Mouse (Mus musculus) left cerebral cortex, postnatal 25 days (tissue): ENCODE results near the gene Tex35. TPM values are rescaled to one million over a fixed set of nuclear protein-coding genes. Genes with fewer than 3 reads are reported as not detected.

Source experiments
- DNase-seq, 2 experiments: peaks; one replicate each; pipeline ENCODE4 v3.0.0; 2022; ENCODE audit warnings: low spot score in 2 of 2, mixed read lengths in 1 of 2
- intact Hi-C: fragments of 180-260 bp; cut with DNase I; formaldehyde crosslinking; loops from one replicate; pipeline ENCODE4 v1.15.1; 2025
- total RNA-seq, 2 experiments: library from RNA; stranded (reverse); gene quantifications; 2 replicates each; pipeline ENCODE4 v1.2.3; 2021

Gene Tex35
- total RNA-seq, 2 experiments from 2014 or later = not detected

GRCm38 (mm10) chr1:157061800-157062444 is 46.6 kb downstream of the Tex35 start:
- DNase-seq = no peak
- intact Hi-C loops = no loop called here

GRCm38 (mm10) chr1:157061170-157061569 is 47.3 kb downstream of the Tex35 start:
- DNase-seq = no peak
- intact Hi-C loops = no loop called here

- intact Hi-C loops = no loop called here
Measured at GRCm38 (mm10) chr1:157060441-157061135, 47.9 kb downstream of the Tex35 start.

GRCm38 (mm10) chr1:157055901-157056300 is 52.6 kb downstream of the Tex35 start:
- DNase-seq = no peak
- intact Hi-C loops = no loop called here

More at GRCm38 (mm10) chr1:157060441-157061135, 47.9 kb downstream of the Tex35 start:
- no peak for DNase-seq

- DNase-seq = no peak
- intact Hi-C loops = no loop called here
Measured at GRCm38 (mm10) chr1:157055288-157055831, 53.1 kb downstream of the Tex35 start.

GRCm38 (mm10) chr1:157054659-157055058 is 53.8 kb downstream of the Tex35 start:
- intact Hi-C loops = no loop called here
- DNase-seq = no peak

GRCm38 (mm10) chr1:157049886-157050285 is 58.6 kb downstream of the Tex35 start:
- no peak for DNase-seq
- intact Hi-C loops = no loop called here

Other genes starting within 250 kb of the Tex35 start
- 10 to 100 TPM; 38.4 to 46.2 TPM for gene Ralgps2, start 169.1 kb downstream of the Tex35 start, total RNA-seq